Mouse (Mus musculus) left cerebral cortex, postnatal 14 days (tissue): ENCODE measurements around the gene Gm5483. TPM values are rescaled to one million over a fixed set of nuclear protein-coding genes. Genes with fewer than 3 reads are reported as not detected.
"Not testable (repeated sequence)": the region's sequence is repeated elsewhere in the genome, so short reads cannot be mapped to it uniquely, and the experiment has no call there.

Source experiments
- DNase-seq, 2 experiments: peaks; one replicate each; pipeline ENCODE4 v3.0.0; 2021 to 2022; ENCODE audit warnings: low spot score in 2 of 2, mixed read lengths in 1 of 2
- intact Hi-C: fragments of 180-260 bp; cut with DNase I; formaldehyde crosslinking; loops from one replicate; pipeline ENCODE4 v1.15.1; 2025
- long read RNA-seq, 2 experiments: library from polyadenylated mRNA; stranded (forward); transcript quantifications; one replicate each; pipeline ENCODE4 v2.0.0; 2021
- total RNA-seq, 2 experiments: library from RNA; stranded (reverse); gene quantifications; 2 replicates each; pipeline ENCODE4 v1.2.3; 2021

The Gm5483 gene
- total RNA-seq = not detected
- long read RNA-seq, experiment 1 = 0 reads
- long read RNA-seq, experiment 2 = 0 reads

DNA sequence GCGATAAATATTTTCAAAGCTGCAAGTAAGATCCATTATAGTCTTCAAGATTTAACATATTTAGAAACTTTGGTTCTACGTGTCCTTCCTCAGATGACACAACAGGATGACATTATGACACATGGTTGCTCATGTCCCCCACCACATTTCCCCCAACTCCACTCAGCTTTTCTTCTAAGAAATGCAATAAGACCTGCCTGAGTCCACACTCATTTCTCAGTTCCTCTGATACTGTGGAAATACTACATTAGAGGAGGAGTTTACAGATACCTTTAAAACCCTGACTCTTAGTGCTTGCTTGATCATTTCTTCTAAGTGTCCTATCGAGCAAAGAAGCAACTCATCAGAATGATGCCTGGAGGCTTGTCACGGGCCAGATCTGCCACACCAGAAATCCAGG is at the start of gene Gm5483:
Gene Gm5483 (plus strand): TSS at position 301 of the 400 bp plus-strand sequence.
- intact Hi-C loops = not testable (repeated sequence)

DNA sequence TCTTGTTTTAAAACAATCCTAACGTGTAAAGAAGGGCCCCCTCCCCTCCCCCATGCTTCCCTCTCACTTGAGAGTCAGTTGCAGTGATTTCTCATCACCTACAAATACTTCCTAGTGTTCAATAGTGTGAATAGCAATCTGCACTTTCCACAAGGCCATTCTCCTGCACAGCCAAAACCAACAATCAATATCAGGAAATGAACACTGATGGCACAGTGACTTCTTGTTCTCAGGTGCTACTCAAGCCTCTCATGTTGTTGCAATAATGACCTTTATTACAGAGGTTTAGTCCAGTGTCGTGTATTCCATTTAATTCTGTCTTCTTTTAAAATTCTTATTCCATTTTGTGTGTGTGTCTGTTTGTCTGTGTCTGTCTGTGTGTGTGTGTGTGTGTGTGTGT is 45.8 kb upstream of the Gm5483 start:
- DNase-seq = no peak
- intact Hi-C loops = no loop called here

More for the DNA sequence above, at the start of gene Gm5483:
- DNase-seq = not testable (repeated sequence)

DNA sequence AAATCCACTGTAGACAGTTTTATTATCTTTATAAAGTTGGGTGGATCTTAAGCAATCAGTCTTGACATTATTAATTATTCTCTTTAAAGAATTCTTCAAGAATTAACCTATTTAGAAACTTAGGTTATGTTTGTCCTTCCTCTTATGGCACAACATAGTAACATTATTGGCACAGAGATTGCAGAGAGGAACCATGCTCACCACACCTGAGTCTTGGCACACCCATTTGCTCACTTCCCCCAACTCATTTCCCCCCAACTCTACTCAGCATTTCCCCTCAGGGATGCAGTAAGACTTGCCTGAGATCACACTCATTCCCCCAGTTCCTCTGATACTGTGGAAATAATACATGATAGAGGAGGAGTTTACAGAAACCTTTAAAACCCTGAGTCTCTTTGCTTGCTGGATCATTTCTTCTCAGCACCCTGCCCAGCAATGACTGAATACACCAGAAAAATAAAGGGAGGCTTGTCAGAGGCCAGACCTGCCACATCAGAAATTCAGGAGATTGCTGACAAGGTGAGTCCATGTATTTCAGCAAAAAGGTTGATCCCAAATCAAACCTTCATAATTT is 27.5 kb upstream of the Gm5483 start, which contains the start of gene Stfa2l1:
Gene Stfa2l1 (plus strand): TSS at position 410 of the 574 bp plus-strand sequence.
- intact Hi-C loops = no loop called here
- no peak for DNase-seq

DNA sequence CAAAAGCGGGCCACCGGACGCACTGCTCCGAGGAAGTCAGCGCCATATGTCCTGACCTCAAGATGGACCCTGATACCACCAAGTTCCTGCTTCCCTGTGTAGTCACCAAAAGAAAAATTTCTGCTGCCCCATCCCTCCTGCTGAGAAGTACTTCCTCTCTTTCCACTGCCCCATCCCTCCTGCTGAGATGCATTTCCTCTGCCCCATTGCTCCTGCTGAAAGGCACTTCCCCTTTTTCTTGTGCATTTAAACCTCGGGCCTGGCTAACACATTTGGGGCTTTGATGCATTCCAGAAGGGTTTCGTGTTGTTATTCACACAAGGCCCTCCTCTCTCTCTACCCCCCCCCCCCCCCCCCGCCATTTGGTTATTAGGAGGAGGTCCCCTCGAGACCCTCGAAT is 16.2 kb upstream of the Gm5483 start:
- intact Hi-C loops, DNase-seq: not testable (repeated sequence)

DNA sequence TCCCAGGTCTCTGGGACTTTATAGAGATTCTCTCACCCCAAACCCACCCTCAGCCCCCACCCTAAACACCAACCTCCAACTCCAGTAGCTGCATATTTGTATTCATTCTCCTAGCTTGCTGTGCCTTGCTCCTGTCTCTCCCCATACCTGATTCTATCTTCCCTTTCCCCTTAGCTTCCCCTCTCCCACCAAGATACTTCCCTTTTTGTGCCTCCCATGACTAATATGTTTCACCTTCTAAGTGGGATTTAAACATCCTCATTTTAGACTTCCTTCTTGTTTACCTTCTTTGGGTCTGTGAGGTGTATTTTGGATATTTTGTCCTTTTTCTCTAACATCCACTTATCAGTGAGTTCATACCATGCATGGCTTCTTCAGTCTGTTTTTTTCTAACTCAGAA is 7.9 kb upstream of the Gm5483 start:
- intact Hi-C loops = no loop called here

DNA sequence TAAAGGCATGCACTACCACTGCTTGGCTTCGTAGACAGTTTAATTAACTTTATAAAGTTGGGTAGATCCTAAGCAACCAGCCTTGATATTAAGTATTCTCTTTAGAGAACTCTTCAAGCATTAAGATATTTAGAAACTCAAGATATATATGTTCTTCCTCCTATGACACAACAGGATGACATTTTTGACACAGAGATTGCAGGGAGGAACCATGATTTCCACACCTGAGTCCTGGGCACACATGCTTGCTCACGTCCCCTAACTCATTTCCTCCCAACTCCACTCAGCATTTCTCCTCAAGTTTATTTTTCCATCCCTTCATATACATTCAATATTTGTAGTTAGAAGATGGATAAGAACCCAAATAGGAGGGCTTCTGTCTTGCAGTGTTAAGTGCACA is 4.1 kb upstream of the Gm5483 start:
- intact Hi-C loops = no loop called here

More for the DNA sequence above, 7.9 kb upstream of the Gm5483 start:
- no peak for DNase-seq

DNA sequence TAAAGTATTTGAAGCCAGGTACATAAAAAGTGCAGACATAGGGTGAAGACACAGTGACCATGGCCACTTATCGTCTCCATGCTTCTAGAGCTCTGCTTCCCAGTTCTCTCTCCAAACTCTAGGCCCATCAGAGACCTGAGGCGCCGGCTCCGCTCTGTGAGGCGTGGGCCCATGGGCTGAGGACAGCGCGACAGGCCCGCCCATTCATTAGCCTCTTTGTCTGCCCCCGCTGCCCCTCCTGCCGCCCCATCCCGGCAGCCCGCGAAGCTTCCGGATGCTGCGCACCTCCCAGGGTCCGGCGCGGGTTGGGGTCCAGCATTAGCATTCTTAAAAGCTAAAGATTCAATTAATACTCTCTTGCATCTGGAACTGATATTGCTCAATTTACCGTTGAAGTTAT is 15.2 kb downstream of the Gm5483 start:
- DNase-seq = no peak
- intact Hi-C loops = no loop called here

More for the DNA sequence above, 4.1 kb upstream of the Gm5483 start:
- DNase-seq = no peak

DNA sequence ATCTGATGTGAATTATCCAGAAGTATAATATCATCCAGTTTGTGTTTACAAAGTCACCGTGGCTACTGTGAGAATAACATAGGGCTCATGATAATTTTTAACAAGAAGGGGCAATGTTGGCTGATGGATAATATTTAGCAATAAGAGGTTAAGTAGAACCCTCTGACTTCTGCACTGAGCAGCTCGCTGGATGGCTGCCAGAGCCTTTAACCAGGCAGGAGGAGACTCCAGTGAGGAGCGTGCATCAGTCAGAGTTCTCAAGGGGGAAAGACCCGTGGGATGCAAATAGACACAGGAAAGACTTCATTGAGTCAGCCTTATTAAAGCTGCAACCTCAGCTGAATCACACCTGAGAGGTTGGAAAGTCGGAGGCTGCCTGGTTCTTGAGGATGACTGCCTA is 19.8 kb downstream of the Gm5483 start:
- intact Hi-C loops = no loop called here
- DNase-seq = no peak

DNA sequence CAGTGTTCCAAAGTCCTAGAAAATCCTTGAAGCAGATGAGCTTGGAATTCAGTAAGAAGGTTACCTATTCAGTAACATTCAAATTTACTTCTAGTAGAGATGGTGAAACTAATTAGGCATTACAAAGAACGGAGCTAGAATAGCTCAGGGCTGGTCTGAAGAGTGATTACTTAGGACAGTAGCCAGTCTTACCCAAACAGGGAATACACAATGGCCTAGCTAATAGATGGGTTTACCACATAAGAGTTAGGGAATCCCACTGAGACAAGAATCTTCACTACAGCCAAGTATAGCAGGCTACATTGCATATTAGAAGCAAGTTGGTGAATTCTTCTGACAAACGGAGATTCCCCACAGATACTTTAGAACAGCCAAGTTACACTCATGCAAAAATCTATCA is 21.7 kb downstream of the Gm5483 start:
- intact Hi-C loops, DNase-seq: not testable (repeated sequence)

DNA sequence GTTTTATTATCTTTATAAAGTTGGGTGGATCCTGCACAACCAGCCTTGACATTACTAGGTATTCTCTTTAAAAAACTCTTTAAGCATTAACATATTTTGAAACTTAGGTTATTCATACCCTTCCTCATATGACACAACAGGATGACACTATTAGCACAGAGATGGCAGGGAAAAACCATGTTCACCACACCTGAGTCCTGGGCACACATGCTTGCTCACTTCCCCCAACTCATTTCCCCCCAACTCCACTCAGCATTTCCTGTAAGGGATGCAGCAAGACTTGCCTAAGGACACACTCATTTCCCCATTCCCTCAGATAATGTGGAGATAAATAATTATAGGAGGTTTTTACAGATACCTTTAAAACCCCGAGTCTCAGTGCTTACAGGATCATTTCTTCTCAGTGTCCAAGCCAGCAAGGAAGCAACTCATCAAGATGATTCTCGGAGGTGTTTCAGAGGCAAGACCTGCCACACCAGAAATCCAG is 26.0 kb downstream of the Gm5483 start, which contains the start of gene Gm5416:
Gene Gm5416 (plus strand): TSS at position 437 of the 487 bp plus-strand sequence.
- no peak for DNase-seq
- intact Hi-C loops = no loop called here

DNA sequence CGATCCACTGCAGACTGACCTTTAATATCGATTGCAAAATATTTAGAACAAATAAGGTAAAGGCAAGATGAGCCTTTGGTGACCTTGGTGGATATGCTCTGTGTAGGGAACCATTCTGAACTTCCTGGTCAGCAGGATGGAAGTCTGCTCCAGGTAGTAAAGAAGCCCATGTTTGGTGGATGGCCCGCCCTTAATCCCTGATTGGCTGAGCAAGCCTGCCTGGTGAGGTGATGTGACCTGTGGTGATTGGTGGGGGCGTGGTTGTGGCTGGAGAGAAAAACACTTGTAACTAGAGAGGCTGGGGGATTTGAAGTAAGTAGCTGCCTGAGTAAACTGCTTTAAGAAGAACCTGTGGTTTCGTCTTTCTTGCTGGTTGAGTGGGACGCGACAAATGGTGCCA is 37.2 kb downstream of the Gm5483 start, which contains the start of gene 2010005H15Rik:
Gene 2010005H15Rik (plus strand): TSS at position 301 of the 400 bp plus-strand sequence.
- DNase-seq, intact Hi-C loops: not testable (repeated sequence)

Other genes with a start within 250 kb of the Gm5483 start
- gene Parp9, start 245.7 kb upstream of the Gm5483 start, total RNA-seq = 1 to 10 TPM; 2.1 TPM
- 1 to 10 TPM; 2.0 to 2.9 TPM for gene Dtx3l, start 245.1 kb upstream of the Gm5483 start, total RNA-seq
- gene Kpna1, start 205.5 kb upstream of the Gm5483 start, total RNA-seq = 100 to 1,000 TPM; 119 to 122 TPM
- 1 to 10 TPM; 3.6 to 3.9 TPM for gene Wdr5b, start 143.0 kb upstream of the Gm5483 start, total RNA-seq
- 10 to 100 TPM; 66.1 to 66.4 TPM for gene Fam162a, start 112.6 kb upstream of the Gm5483 start, total RNA-seq
- 10 to 100 TPM; 18.6 to 21.3 TPM for gene Ccdc58, start 112.5 kb upstream of the Gm5483 start, total RNA-seq
- not detected for gene Csta1, start 53.0 kb upstream of the Gm5483 start, total RNA-seq
- gene Stfa2l1, start 27.4 kb upstream of the Gm5483 start, total RNA-seq = not detected
- not detected for gene Gm5416, start 26.2 kb downstream of the Gm5483 start, total RNA-seq
- not detected for gene 2010005H15Rik, start 37.3 kb downstream of the Gm5483 start, total RNA-seq
- gene Stfa1, start 92.7 kb downstream of the Gm5483 start, total RNA-seq = not detected
- gene BC117090, start 150.1 kb downstream of the Gm5483 start, total RNA-seq = not detected
- not detected for gene BC100530, start 183.5 kb downstream of the Gm5483 start, total RNA-seq
- gene Stfa2, start 224.2 kb downstream of the Gm5483 start, total RNA-seq = not detected